Mouse (Mus musculus) CD4-positive, CD25-positive, alpha-beta regulatory T cell, adult 4 months (primary cell): ENCODE measurements around the gene Lrba. TPM values are rescaled to one million over a fixed set of nuclear protein-coding genes. Genes with fewer than 3 reads are reported as not detected.

Source experiments
- ATAC-seq: one replicate; pipeline ENCODE4 v1.8.0; 2017
- polyA plus RNA-seq, 2 experiments: library from polyadenylated mRNA; unstranded; fragments of 100-300 nt; shearing (Covaris generic); gene quantifications; one replicate each; pipeline ENCODE4 v1.2.1; 2017

Gene Lrba
- polyA plus RNA-seq = 10 to 100 TPM; 13.4 to 14.0 TPM

DNA sequence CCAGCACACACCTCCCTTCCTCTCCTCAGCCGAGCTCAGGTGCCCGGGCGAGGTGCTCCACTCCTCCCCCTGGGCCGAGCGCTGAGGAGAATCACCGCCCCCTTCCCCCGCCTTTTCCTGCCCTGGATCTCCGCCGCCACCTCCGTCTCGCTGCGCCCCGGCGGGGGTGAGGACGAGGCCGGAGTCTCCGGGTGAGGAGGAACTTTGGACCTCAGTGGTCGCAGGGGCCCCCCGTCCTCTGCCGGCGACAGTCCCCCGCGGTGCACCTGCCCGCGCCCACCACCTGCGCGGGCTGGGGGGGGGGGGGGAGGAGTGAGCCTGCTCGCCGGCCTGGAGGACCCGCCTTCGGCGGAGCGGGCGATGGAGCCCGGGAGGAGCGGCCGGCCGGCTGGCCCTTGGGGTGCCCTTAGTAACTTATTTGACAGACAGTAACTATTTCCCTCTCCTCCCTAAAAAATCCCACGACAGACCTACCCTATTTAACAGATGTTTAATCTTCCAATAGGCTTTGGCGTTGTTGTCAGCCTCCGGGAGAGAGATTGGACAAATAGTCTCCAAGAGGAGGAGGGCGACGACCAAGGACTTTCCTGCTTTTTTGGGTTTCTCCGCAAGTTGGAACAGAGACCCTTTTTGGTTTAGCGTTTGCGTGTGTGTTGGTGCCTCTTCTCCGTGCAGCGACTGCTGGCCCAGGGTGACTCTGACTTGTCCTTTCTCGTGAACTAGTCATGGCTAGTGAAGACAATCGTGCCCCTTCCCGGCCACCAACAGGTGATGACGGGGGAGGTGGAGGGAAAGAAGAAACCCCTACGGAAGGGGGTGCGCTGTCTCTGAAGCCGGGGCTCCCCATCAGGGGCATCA is at the start of gene Lrba:
Lrba (plus strand) TSS at position 117 of the 858 bp plus-strand sequence.
- ATAC-seq = peak; percentile 81

DNA sequence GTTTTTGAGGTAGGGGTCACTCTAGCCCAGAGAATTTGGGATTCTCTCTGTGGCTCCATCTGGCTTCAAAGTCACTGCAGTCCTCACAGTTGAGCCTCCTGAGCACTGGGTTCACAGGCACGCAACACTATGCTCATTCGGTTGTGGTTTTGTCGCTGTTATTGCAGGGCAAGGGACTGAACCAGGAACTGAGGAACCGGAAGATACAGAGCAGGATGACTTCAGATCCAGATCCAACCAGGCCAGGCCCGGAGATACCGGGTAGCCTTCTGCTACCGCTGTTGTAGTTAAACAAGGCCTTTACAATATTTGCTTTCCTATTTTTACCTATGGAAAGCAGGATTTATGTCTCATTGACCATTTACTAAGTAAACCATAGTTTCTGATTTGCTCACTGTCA is 44.8 kb upstream of the Lrba start:
- ATAC-seq = no peak

DNA sequence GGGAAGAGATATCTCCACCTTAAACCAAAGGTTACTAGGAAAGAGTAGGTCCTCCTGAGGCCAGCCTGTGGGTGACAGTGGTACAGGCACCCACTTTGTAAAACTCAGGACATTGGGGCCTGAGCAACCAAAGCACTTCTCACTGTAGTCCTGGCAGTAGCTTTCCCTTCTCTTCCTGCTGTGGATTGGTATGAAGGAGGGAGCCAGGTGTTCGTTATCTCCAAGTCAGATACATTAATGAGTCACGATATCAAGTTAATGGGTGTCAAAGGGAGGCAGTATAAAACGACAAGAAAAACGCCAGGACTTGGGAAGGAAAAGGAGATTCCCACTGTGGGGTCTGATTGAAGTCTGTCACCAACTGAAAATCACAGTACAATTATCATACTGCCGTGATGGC is 43.4 kb upstream of the Lrba start:
- no peak for ATAC-seq

DNA sequence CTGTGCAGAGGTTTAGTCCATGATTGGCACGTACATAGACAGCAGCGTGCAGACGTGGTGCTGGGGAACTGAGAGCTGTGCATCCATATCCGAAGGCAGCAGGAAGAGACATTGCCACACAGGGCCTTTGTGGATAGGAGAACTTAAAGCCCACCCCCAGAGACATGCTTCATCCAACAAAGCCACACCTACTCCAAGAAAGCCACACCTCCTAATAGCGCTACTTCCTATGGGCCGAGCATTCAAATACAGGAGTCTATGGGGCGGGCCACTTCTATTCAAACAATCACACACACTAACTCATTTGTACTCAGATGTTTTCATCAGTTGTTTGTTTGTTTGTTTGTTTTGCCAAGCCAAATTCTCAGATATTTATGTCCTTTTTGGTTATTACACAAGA is 39.9 kb upstream of the Lrba start:
- ATAC-seq = no peak

DNA sequence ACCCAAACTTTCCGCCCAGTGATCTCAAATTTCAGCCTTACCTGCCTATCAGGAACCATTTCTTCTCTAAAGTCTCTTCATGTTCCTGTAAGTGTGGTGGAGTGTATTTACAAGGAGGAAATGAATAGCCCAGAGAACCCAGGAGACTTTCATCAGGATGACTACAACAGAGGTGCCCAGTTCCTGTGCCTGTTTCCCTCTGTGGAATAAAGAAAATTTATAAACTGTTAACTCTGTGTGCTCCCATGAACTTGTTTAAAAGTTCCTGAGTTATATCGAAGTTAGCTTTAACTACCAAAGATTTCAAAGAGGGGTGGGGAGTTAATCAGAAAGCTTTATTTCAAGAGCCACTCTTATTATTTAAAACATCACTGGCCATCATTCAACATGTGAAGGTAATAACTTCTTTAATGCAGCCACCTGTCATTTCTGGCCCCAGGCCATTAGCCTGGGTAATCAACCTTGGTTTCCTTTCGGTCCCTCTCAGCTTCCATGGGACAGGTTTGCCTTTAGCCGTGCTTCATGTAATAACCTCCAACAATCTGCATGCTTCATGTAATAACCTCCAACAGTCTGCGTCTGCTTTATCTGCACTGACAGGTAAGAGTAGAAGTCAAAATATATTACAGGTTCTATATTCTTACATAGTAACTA is 36.6 kb upstream of the Lrba start:
- no peak for ATAC-seq

DNA sequence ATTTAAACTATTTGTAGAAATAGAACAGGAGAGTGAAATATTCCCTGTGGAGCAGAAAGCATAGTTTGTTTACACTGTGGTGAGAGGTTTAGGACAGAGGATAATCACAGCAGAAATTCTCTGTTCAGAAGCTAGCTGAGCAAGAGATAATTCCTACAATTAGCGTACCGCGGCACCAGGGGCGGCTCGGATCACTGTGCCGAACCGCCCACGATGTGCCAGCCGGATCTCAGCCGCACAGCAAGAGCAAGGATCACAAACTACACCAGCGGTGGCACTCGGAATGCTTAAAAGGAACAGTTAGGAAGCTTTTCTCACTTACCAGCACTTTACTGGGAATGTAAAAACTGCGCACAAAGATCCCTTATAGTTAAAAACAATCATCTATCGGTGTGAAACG is 28.5 kb upstream of the Lrba start:
- no peak for ATAC-seq

DNA sequence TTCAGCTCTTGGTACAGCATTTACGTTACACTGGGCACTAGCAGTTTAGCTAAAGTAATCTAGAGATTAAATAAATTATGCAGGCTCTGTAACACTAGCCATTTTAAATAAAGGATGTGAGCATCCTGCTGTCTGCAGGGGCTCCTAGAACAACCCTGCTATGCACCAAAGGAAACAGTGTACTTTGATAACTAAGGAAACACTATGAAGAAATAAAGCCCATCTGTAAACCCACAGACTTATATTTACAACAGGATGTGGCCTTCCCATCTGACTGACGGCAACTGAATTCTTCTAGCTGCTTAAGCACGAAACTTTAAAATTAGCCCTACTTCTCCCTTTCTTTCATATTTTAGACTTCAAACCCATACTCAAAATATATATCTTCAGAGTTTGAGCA is 28.0 kb upstream of the Lrba start:
- ATAC-seq = peak; percentile 83

DNA sequence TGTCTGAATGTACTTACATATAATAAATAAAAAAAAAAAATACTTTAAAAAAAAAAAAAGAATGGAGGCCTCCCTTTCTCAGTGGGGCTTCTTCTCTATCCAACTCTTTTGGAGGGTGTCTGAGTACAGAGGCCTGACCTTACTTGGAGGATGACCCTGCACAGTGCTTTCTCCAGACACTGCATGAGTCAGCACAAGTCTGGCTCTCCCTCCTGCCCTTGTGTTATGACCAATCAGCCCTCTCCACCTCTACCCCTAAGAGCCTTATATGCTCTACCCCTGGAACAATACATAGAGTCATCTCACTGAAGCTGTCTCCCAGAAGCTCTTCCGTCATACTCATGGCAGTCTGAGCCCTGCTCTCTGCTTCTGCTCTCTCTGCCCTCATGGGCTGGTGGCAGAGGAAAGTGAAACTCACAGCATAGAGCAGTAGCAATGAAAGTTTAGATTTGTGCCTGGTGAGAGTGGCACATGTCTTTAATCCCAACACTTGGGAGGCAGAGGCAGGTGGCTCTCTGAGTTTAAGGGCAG is 22.8 kb upstream of the Lrba start:
- ATAC-seq = no peak

DNA sequence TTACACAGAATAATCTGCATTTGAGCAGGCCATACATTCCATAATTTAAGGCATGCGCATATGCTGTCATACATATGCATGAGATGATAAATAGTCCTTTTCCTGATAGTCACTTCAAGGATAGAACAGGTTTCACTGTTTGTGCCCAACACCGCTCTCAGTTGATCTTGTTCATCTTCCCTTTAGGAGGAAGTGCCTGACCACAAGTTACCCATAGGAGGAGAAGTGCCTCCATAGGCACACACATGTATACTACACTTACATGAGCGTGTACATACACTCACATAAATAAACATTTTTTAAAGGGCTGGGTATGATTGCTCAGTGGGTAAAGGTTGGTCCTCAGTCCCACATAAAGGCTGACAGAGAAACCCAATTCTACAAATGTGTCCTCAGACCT is 22.0 kb upstream of the Lrba start:
- ATAC-seq = no peak

DNA sequence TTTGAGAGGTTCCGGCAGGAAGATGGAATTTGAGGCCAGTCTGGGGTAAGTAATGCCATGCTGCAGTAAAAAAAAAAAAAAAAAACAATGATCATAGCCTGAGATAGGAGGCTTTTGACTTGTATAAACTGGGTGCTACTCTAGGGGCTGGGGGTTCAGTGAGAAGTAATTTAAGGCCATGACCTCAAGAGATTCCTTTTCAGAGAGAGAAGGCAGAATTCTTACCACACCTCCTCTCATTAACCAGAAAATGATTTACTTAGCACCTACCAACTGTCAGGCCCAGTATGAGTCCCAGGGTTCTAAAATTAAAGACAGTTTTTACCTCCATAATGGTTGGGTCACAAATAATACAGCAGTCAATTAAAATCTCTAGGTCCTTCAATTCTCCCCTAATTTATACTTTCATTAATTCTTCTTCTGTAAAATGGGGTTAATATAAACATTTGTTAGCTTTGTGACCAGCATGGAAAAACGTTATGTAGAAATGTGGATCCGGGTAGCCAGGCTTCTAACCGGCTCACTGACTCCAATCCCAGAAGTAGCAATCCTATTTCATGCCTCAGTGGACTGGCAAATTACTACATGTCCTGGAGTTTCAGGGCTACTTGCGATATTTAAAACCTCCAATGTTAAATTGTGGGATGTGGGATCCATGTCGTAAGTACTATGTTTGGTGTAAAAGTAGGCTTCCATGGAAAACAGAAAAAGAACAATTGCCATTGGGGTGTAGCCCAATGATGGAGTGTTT is 19.7 kb upstream of the Lrba start:
- ATAC-seq = no peak

DNA sequence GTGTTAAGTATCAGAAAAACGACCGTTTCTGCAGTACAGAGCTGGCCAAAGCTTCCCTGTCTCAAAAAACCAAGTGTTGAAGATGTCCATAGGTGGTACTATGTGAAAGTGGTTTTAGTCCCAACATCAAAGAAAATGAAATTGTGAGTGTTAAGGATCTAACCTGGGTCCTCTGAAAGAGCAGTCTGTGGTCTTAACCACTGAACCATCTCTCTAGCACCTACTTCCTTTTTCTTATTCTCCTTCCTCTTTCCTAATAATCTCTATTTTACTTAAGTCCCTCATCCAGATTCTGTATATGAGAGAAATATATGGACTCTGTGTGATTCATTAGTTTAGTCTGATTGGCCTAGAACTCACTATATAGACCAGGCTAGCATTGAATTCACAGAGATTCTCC is 17.9 kb upstream of the Lrba start:
- no peak for ATAC-seq

DNA sequence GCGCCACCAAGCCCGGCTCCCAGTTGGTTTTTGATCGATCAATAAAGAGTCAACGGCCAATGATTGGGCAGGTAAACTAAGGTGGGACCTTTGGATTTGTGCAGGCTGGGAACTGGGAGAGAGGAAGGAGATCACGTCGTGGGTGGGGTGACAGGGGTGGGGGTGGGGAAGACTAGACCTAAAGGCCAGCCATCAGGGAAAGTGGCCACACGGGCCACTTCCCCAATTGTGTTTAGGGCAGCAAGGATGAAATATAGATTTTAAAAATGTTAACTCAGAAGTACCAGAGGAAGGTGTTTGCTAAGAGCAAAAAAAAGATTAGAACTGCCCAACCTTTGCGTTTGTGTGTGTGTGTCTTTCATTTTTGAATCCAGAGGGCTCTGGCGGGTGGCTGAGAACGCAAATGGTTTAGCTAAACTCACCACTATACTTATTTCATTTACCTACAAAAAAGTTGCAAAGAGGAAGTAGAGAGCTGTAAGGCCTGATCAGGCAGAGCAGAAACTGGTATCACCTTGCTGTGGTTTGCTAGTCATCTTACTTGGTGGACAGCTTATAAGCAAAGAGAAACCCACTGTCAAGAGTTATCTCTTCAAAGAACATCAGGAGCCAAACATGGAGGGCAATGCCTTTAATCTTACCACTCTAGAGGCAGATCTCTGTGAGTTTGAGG is 14.1 kb upstream of the Lrba start:
- no peak for ATAC-seq

DNA sequence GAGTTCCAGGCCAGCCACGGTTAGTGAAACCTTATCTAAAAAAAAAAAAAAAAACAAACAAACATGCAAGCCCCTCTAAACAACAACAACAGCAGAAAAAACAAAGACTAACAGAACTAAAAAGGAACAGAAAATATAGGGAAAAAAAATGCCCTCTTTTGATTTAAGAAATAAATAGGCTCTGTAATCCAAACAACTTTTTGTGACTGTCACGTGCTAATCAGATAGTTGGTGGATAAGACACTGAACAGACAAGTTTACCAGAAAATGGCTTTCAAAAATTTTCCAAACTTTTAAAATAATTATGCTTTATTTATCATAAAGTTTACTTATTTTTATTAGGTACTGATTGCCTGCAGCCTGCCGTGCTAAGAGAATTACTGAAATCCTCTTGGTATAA is 13.5 kb upstream of the Lrba start:
- ATAC-seq = no peak

DNA sequence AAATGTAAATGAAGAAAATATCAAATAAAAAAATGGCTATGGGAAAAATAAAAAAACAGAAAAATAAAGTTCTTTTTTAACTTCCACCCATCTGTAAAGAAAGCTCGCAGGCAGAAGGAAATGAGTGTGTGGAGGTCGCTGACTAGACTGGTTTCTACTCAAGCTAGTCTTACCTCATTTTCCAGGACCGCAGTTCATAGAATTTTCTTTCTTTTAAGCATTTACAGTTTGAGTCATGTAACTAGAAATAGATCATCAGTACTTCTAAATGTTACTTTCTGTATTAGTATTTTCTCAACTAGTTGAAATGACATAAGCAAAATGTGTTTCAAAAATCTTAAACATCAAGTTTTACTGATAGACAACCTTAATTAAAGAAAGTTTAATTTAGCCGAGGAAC is 10.2 kb upstream of the Lrba start:
- peak; percentile 79 for ATAC-seq

DNA sequence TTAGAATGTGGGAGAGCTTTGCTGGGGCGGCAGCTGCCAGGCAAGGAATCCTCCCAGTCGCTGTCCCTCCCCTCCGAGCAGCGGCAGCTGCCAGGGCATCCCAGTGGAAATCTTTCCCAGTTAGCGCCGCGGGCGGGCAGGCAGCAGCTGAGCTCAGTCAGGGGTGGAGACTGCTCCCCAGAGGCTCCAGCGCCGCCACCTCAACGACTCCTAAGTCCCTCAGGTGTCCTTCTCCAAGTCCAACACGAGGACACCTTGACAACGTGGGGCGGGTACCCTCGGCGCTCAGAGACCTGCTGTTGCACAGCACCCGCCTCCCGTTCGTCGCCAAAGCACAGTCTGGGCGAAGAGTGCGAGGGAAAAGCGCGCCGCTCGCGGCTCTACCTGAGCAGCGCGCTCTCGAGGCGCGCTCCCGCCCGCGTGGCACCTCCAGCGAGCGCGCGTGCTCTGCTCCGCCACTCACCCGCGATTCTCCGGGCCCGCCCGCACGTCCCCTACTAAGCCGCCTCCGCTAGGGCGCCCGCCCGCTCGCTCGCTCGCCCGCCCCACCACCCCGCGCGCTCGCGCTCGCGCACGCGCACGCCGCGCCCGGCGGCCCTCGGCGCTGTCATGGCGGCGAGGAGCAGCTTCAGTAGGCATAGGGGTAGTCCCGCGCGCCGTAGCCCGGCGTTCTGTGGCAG is 706 bp upstream of the Lrba start:
- peak; percentile 78 for ATAC-seq

DNA sequence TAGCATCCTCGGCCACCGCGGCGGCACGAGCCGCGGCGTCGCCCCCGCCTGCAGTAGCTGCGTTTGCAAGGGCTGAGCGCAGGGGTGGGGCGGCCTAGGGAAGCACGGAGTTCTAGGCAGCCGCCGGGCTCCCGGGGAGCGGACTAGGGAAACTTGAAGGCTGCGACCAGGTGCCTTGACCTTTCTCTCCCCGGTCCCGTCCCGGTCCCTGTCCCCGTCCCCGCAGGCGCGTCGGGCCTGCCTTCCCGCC is 241 bp upstream of the Lrba start:
- no peak for ATAC-seq

DNA sequence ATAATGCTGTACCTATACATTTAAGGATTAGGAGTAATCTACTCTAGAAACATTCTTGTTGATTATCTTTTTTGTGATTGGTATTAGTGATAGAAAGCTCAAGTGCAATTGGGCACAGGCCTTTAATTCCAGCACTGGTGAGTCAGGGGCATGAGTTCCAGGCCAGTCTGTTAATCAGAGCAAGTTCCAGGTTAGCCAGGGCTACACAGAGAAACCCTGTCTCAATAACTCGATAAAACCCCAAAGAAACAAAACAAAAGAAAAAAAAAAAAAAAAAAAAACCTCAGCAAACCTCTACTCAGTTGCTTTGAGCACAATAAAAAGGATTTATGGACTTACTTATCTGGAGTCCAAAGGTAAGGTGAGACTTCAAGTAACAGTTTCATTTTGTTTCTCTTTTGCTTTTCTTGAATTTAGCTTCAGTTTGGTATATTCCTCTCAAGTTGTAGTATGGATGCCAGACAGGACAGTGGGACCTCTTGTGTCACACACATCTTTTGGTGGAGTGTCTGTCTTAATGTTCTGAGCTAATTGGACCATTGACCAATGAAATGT is 7.1 kb downstream of the Lrba start:
- ATAC-seq = no peak

DNA sequence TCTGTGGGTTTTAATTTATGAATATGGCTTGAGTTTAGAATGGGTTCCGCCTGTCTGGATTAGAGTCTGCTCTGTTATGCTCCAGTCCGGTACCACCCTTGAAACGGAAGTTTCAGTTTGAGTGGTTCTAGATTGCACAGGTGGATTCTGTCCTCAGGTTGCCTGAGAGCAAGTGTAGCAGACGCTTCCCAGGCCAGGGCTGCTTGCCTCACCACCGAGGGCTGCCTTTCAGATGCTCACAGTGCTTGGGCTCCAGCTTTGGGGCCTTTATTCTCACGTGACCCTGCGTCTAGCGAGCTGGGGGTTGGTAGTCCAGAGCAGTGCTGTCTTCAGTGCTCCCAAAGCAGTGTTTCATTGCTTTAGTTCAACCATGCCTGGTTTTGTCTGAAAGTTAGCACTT is 22.7 kb downstream of the Lrba start:
- peak; percentile 74 for ATAC-seq

DNA sequence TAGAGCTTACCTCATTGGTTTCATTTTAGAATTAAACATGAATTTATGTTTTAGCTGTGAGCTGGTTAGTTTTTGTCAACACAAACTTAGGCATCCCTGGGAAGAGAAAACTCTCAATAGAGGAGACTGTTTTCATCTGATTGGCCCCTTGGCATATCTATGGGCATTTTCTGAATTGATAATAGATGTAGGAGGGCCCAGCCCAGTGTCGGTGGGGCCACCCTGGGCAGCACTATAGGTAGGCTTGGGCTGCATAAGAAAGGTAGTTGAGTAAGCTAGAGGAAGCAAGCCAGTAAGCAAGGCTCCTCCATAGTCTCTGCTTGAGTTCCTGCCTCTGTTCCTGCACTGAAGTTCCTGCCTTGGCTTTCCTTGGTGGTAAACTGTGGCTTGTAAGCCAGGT is 26.7 kb downstream of the Lrba start:
- ATAC-seq = no peak

DNA sequence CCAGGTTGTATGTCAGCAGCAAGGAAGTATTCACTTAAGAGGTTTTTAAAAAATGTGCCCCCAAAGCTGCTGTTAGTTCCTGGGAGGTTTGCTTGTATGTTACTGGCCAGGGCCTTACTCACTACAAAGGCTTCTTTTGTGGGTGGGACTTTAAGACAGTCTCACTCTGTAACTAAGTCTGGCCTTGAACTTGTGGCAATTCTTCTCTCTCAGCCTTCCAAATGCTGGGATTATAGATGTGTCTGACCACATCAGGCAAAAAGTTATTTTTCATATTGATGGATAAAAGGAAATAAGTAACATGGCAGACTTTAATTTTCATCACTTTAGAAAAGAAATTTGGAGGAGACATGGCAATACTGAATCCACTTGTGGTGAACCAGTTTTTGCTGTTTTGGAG is 28.1 kb downstream of the Lrba start:
- ATAC-seq = no peak

DNA sequence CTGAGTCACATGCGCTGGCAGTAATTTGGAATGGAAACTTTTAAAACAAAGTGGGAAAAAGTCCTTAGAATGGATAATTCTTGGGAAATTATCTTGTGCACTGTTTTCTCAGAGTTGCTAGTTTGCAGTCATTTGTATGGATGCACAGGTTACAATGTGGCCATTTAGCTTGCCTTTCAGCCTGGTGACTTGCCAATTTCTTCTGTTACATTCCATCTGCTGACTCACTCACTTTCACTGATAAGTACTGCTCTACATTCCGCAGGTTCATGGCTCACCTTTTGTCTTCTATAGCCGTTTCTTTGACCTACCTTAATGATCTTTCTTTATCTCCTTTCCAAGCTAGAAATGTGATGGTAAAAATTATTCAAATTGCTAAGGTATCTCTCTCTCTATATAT is 28.6 kb downstream of the Lrba start:
- no peak for ATAC-seq

DNA sequence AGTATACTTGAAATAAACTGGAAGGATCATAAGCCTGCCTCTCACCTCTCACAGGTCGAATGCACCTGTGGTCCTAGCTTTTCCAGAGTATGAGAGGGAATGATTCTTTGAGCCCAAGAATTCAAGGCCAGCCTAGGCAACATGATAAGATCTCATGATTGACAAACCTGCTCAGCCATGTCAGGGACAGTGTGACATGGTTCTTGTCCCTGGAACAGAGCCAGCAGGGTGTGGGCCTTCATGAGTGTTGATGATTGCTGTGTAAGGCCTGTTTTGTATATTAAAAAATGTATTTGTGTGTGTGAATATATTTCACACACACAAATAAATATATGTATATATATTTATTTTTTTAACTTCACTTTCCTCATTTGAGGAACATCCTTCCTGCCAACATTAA is 29.3 kb downstream of the Lrba start:
- ATAC-seq = no peak
